Mouse (Mus musculus): Measurements from ENCODE around the gene Ctdnep1. TPM values are rescaled to one million over a fixed set of nuclear protein-coding genes. Genes with fewer than 3 reads are reported as not detected.

Ctdnep1 gene
- polyA plus RNA-seq, 1 experiment from 2014 or later, result 26.1 TPM

DNA sequence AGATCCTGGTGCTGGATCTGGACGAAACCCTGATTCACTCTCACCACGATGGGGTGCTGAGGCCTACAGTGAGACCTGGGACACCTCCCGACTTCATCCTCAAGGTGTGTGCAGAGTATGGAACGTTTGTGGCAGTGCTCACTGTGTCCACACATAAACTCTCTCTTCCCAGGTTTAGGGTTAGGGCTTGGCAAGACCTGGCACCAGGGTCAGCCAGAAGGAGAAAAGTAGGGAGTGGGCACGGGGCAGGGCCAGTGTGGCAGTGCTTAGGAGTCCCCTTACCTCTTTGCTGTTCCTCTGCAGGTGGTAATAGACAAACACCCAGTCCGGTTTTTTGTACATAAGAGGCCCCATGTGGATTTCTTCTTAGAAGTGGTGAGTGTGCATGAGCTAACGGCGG lies 3.5 kb downstream of the Ctdnep1 start:
- H3K9ac ChIP-seq (ENCODE audit: low read length), result no peak overlapping the region
- H3K27me3 ChIP-seq (replicated peaks; ENCODE audit: control insufficient read depth, insufficient read depth, low read length), result no peaks in the 10 kb centered on the region
- no peak overlapping the region for H3K4me3 ChIP-seq (ENCODE audit: low read depth, low read length)
- no peak for ATAC-seq
- DNase-seq (ENCODE audit: low spot score), result no peak
- no peak overlapping the region for H3K4me2 ChIP-seq (ENCODE audit: low read length)
- WGBS, result 94% methylated on average over 8 of the region's 8 CpGs
- H3K36me3 ChIP-seq (ENCODE audit: control insufficient read depth, insufficient read depth, low read length), result peaks cover 54% of the 10 kb centered on the region
- no peak overlapping the region for H3K27ac ChIP-seq (ENCODE audit: low read depth, low read length)
- no peaks in the 10 kb centered on the region for H3K9me3 ChIP-seq (replicated peaks; ENCODE audit: control insufficient read depth, low read length)
- H3K4me1 ChIP-seq (ENCODE audit: control insufficient read depth, insufficient read depth, low read length), result peaks cover 20% of the 10 kb centered on the region

DNA sequence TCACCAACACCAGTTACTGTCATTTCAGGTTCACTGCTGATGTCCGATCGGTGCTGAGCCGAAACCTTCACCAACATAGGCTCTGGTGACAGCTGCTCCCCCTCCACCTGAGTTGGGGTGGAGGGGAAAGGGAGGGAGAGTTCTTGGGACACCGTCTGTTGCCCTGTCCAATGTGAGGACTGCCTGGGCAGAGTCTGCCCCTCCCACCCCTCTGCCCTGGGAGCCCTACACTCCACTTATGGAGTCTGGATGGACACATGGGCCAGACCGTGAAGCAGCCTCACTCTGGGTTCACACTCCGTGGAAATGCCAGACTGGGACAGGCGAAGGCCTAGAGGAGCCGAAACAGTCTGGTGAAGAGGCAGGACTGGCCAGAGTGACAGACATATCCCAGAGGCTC lies 9.0 kb downstream of the Ctdnep1 start:
- WGBS, result 87% methylated on average over 8 of the region's 8 CpGs
- peaks cover 8% of the 10 kb centered on the region for H3K4me1 ChIP-seq (ENCODE audit: control insufficient read depth, insufficient read depth, low read length)
- peaks cover 71% of the 10 kb centered on the region for H3K36me3 ChIP-seq (ENCODE audit: control insufficient read depth, insufficient read depth, low read length)
- no peak overlapping the region for H3K27ac ChIP-seq (ENCODE audit: low read depth, low read length)
- no peaks in the 10 kb centered on the region for H3K27me3 ChIP-seq (replicated peaks; ENCODE audit: control insufficient read depth, insufficient read depth, low read length)
- DNase-seq (ENCODE audit: low spot score), result no peak
- no peak overlapping the region for H3K9ac ChIP-seq (ENCODE audit: low read length)
- no peak overlapping the region for H3K4me2 ChIP-seq (ENCODE audit: low read length)
- no peak for ATAC-seq
- no peak overlapping the region for H3K4me3 ChIP-seq (ENCODE audit: low read depth, low read length)
- H3K9me3 ChIP-seq (replicated peaks; ENCODE audit: control insufficient read depth, low read length), result no peaks in the 10 kb centered on the region

DNA sequence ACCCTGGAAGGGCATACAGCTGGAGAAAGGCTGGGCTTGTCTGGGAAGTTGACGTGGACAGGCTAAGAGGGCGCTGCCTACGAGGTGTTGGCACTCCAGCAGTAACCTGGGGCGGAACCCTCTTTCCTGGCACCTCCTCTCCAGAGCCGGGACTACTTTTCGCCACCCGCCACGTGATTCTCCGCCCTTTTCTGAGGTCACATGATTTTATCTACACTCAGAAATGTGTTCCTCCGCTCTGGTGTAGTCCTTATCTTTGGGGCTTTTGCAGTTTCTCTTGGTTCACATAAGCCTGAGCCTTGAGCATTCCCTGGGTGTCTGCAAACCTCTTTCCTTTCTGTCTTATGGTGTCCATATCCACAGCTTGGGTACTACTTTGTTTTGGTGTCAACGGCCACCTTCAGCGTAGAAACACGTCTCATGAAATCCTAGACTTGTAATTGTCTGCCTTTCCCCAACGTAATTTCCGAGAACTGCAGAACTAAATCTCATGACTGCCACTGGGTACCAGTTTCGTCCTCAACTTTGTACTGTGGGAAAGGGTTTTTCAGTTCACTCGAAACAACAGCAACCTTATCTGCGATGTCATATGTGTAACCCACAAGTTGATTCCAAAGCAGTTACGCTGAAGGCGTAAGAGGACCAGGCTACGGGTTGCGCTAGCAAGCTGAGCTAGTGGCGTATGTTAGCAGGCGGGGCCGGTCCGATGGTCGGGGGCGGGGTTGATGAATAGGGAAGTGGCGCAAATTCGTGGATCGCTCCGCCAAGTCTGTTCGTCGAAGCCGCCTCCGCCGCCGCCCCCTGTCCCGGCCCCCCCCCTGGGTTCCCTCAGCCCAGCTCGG lies 10.1 kb downstream of the Ctdnep1 start, which contains the start of gene Gabarap:
Gabarap (plus strand) TSS at position 294 of the 842 bp plus-strand sequence.
- WGBS, result 1% methylated on average over 40 of the region's 40 CpGs
- no peaks in the 10 kb centered on the region for H3K9me3 ChIP-seq (replicated peaks; ENCODE audit: control insufficient read depth, low read length)
- peaks cover 60% of the 10 kb centered on the region for H3K36me3 ChIP-seq (ENCODE audit: control insufficient read depth, insufficient read depth, low read length)
- no peaks in the 10 kb centered on the region for H3K27me3 ChIP-seq (replicated peaks; ENCODE audit: control insufficient read depth, insufficient read depth, low read length)
- peak; percentile 98 for DNase-seq (ENCODE audit: low spot score)
- H3K4me3 ChIP-seq (ENCODE audit: low read depth, low read length), result peak within 1 kb of the TSS; percentile 77
- peak within 1 kb of the TSS; percentile 50 for H3K4me2 ChIP-seq (ENCODE audit: low read length)
- peak; percentile 72 for ATAC-seq
- H3K9ac ChIP-seq (ENCODE audit: low read length), result peak within 1 kb of the TSS; percentile 92
- H3K4me1 ChIP-seq (ENCODE audit: control insufficient read depth, insufficient read depth, low read length), result peaks cover 11% of the 10 kb centered on the region
- H3K27ac ChIP-seq (ENCODE audit: low read depth, low read length), result peak within 1 kb of the TSS; percentile 85

DNA sequence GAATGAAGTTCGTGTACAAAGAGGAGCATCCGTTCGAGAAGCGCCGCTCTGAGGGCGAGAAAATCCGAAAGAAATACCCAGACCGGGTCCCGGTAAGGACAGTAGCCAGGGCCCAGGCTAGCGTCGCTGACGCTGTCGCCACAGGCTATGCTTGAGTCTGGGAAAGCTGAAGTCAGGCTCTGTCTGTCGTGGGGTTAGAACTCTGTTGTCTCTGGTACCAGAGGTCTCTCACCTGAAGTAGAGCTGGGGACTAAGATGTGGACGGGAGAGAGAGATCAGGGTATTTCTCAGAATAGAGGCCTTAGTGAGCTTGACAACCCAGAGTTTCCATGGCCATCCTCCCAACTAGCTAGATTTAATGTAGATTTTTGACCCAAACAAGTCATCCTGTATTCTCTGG lies 10.8 kb downstream of the Ctdnep1 start:
- peaks cover 11% of the 10 kb centered on the region for H3K4me1 ChIP-seq (ENCODE audit: control insufficient read depth, insufficient read depth, low read length)
- H3K27me3 ChIP-seq (replicated peaks; ENCODE audit: control insufficient read depth, insufficient read depth, low read length), result no peaks in the 10 kb centered on the region
- ATAC-seq (peak; percentile 13; the same call in 1 of the 2 replicates), DNase-seq (ENCODE audit: low spot score) (no peak)
- H3K9me3 ChIP-seq (replicated peaks; ENCODE audit: control insufficient read depth, low read length), result no peaks in the 10 kb centered on the region
- peak overlapping the region; percentile 50 for H3K4me2 ChIP-seq (ENCODE audit: low read length)
- peak overlapping the region; percentile 77 for H3K4me3 ChIP-seq (ENCODE audit: low read depth, low read length)
- peak overlapping the region; percentile 92 for H3K9ac ChIP-seq (ENCODE audit: low read length)
- peaks cover 54% of the 10 kb centered on the region for H3K36me3 ChIP-seq (ENCODE audit: control insufficient read depth, insufficient read depth, low read length)
- H3K27ac ChIP-seq (ENCODE audit: low read depth, low read length), result peak overlapping the region; percentile 85
- under 1% methylated on average over 15 of the region's 15 CpGs for WGBS

DNA sequence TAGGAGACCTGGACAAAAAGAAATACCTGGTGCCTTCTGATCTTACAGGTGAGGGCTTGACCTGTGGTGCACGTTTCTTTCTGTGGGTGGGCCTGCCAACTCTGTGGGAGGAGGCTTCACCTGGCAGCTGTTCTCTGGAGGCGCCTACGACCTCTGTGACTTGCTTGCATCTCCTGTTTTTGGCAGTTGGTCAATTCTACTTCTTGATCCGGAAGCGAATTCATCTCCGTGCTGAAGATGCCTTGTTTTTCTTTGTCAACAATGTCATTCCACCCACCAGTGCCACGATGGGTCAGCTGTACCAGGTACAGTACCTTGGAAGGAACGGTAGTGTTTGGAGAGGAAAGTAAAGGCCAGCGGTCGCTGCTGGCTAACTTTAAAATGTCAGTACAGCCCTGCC lies 11.4 kb downstream of the Ctdnep1 start:
- WGBS, result 84% methylated on average over 10 of the region's 10 CpGs
- Histone ChIP-seq H3K9me3 (replicated peaks; ENCODE audit: control insufficient read depth, low read length) (no peaks in the 10 kb centered on the region), H3K27me3 (replicated peaks; ENCODE audit: control insufficient read depth, insufficient read depth, low read length) (no peaks in the 10 kb centered on the region), H3K36me3 (ENCODE audit: control insufficient read depth, insufficient read depth, low read length) (peaks cover 47% of the 10 kb centered on the region), H3K4me3 (ENCODE audit: low read depth, low read length) (peak overlapping the region; percentile 77), H3K9ac (ENCODE audit: low read length) (peak overlapping the region; percentile 92), H3K4me1 (ENCODE audit: control insufficient read depth, insufficient read depth, low read length) (peaks cover 11% of the 10 kb centered on the region), H3K4me2 (ENCODE audit: low read length) (peak overlapping the region; percentile 50), H3K27ac (ENCODE audit: low read depth, low read length) (no peak overlapping the region)
- DNase-seq (ENCODE audit: low spot score) (no peak), ATAC-seq (no peak)

DNA sequence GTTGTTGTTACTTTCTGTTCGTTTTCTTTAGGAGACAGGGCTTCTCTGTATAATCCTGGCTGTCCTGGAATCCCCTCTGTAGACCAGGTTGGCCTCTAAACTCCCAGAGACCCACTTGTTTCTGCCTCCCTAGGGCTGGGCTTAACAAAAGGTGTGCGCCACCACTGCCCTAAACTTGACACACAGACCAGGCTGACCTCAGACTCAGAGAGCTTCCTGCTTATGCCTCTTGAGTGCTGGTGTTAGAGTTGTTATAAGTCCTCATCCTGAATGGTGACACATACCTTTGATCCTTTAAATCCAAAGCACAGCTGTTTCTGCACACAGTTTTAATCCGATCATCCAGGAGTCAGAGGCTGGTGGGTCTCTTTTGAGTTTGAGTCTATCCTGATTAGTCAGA lies 12.0 kb downstream of the Ctdnep1 start:
- Histone ChIP-seq H3K9ac (ENCODE audit: low read length) (0 out of 2 replicates have a peak overlapping the region, but pooled peaks have one; percentile 21), H3K27me3 (replicated peaks; ENCODE audit: control insufficient read depth, insufficient read depth, low read length) (no peaks in the 10 kb centered on the region), H3K27ac (ENCODE audit: low read depth, low read length) (no peak overlapping the region), H3K9me3 (replicated peaks; ENCODE audit: control insufficient read depth, low read length) (no peaks in the 10 kb centered on the region), H3K4me1 (ENCODE audit: control insufficient read depth, insufficient read depth, low read length) (peaks cover 14% of the 10 kb centered on the region), H3K4me2 (ENCODE audit: low read length) (peak overlapping the region; percentile 50), H3K4me3 (ENCODE audit: low read depth, low read length) (peak overlapping the region; percentile 77; the same call in 1 of the 2 replicates), H3K36me3 (ENCODE audit: control insufficient read depth, insufficient read depth, low read length) (peaks cover 45% of the 10 kb centered on the region)
- DNase-seq (ENCODE audit: low spot score) (no peak), ATAC-seq (no peak)
- WGBS, result 83% methylated on average over 3 of the region's 3 CpGs

DNA sequence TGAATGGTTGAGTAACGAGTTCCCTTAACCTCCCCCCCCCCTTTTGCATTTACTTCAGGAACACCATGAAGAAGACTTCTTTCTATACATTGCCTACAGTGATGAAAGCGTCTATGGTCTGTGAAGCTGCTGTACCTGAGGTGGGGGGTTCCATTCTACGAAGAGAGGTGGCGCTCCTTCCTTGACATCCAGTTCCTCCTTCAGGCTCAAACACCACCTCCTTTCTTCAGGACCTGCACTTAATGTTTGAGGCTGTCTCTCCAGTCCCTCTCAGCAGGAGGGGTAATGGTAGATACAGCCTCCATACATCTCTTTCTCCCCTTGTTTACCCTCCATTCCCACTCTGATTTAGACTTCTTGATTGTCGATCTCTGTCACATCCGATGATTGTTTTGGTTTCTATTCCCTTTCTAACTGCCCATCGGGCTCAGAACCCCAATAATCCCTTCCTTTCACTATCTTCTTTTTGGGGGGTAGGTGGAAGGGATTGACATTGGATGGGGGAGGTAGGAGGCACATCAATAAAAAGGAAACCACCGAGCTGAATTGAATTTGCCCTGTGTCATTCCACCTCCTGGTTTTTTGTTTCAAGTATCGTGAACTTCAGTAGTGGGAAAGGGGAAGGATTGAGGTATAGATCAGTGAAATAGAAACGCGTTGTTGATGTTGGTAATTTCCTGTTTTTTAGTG lies 13.6 kb downstream of the Ctdnep1 start:
- Histone ChIP-seq H3K9ac (ENCODE audit: low read length) (no peak overlapping the region), H3K27ac (ENCODE audit: low read depth, low read length) (no peak overlapping the region), H3K4me1 (ENCODE audit: control insufficient read depth, insufficient read depth, low read length) (peaks cover 14% of the 10 kb centered on the region), H3K4me2 (ENCODE audit: low read length) (peak overlapping the region; percentile 40), H3K4me3 (ENCODE audit: low read depth, low read length) (peak overlapping the region; percentile 96; the same call in 1 of the 2 replicates), H3K9me3 (replicated peaks; ENCODE audit: control insufficient read depth, low read length) (no peaks in the 10 kb centered on the region), H3K36me3 (ENCODE audit: control insufficient read depth, insufficient read depth, low read length) (peaks cover 45% of the 10 kb centered on the region), H3K27me3 (replicated peaks; ENCODE audit: control insufficient read depth, insufficient read depth, low read length) (no peaks in the 10 kb centered on the region)
- ATAC-seq (no peak), DNase-seq (ENCODE audit: low spot score) (no peak)
- WGBS, result 86% methylated on average over 11 of the region's 11 CpGs

DNA sequence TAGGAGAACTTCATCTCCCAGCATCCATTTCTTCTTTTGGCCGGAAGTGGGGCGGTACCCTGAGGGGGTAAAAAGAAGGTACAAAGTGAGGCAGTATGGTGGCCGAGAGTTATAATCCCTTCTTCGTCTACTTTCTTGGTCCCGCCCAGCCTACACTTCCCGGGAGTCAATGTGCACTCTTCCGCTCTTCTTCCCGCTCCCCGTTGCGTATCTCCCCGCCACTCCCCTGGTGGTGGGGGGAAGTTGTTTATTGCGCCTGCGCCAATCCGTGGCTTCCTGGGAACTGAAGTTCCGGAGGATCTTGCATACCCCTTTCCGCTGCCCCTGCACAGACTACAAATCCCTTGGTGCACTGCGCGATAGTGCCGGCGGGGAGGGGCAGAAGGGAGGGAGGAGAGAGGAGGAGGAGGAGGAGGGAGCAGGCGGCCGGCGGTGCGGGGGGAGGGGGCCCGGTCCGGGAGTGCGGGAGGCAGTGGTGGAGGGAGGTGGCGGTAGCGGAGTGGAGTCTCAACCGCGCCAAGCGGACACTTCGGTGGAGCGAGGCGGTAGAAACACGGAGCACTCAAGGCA lies 14.5 kb downstream of the Ctdnep1 start, which contains the start of gene Phf23:
Phf23 (plus strand) TSS at position 387 of the 570 bp plus-strand sequence.
- 1% methylated on average over 36 of the region's 36 CpGs for WGBS
- peak; percentile 83 for ATAC-seq

More for the DNA sequence above, 14.5 kb downstream of the Ctdnep1 start, which contains the start of gene Phf23:
- peak within 1 kb of the TSS; percentile 61 for H3K4me2 ChIP-seq (ENCODE audit: low read length)
- peaks cover 43% of the 10 kb centered on the region for H3K36me3 ChIP-seq (ENCODE audit: control insufficient read depth, insufficient read depth, low read length)
- H3K4me3 ChIP-seq (ENCODE audit: low read depth, low read length), result peak within 1 kb of the TSS; percentile 96
- peaks cover 18% of the 10 kb centered on the region for H3K4me1 ChIP-seq (ENCODE audit: control insufficient read depth, insufficient read depth, low read length)
- H3K9me3 ChIP-seq (replicated peaks; ENCODE audit: control insufficient read depth, low read length), result no peaks in the 10 kb centered on the region
- no peaks in the 10 kb centered on the region for H3K27me3 ChIP-seq (replicated peaks; ENCODE audit: control insufficient read depth, insufficient read depth, low read length)
- peak within 1 kb of the TSS; percentile 91 for H3K9ac ChIP-seq (ENCODE audit: low read length)
- DNase-seq (ENCODE audit: low spot score), result peak; percentile 99
- peak within 1 kb of the TSS; percentile 95 for H3K27ac ChIP-seq (ENCODE audit: low read depth, low read length)

Measured in forebrain, embryonic 14.5 days (tissue).